8 mouse cellular contexts compared by ENCODE assay signal in the genomic region with DNA sequence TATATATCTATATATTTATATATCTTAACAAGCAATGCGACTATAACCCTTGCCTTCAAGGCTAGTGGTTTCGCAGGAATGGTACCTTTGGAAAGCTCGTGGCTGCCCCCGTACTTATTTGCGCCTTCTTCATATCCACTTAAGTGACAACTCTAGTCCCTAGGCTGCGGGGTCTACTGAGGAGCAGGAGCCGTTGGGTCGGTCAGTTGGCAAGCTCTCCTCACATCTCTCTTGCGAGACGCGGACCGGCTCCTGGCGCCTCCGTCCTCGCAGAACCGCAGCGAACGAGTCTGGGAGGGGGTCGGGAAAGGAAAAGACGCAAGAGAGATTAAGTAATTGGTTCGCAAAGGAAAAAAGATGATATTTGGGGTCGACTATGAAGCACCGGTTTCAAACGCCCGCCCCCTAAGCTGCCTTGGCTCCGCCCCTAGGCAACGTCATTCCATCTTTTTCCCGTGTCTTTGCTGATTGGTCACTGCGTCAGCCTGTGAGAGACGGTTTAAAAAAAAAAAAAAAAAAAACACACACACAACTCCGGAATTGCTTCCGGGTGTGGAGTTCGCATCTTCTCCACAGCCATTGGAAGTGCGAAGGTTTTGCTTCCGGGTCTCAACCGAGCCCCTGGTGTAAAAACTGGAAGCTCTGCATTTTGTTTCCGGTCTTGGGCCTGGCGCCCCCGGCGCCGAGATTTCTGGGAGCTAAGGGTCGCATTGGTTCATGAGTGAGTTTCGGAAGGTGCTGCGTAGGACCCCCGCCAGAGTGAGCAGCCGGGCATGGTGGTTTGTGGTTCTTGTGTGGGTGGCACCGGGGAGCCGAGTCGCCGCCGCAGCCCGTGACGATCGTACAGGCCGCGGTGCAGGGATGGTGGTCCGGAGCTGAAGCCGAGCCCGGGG. TPM values are rescaled to one million over a fixed set of nuclear protein-coding genes. Genes with fewer than 3 reads are reported as not detected.
DNase-seq lines count a peak whose midpoint lies in the region; ATAC-seq and TF ChIP-seq lines count a peak whose summit lies in the region.

Gene Kdm4d (minus strand): TSS at position 460 of the 893 bp plus-strand sequence.
Gene Cwc15 (plus strand): TSS at position 595 of the 893 bp plus-strand sequence.

- H3K4me3 ChIP-seq in E14TG2a.4 (replicated peaks; ENCODE audit: low read length) = peak within 1 kb of the TSS; percentile 92
- peak within 1 kb of the TSS; percentile 84 for H3K4me3 ChIP-seq in forebrain, embryonic 12.5 days (replicated peaks)
- H3K4me3 ChIP-seq in heart, postnatal 0 days (ENCODE audit: low read depth, low read length) = peak within 1 kb of the TSS; percentile 70
- H3K4me3 ChIP-seq in liver, embryonic 16.5 days (ENCODE audit: low read depth, low read length) = peak within 1 kb of the TSS; percentile 80
- peak within 1 kb of the TSS; percentile 73 for H3K4me3 ChIP-seq in neural tube, embryonic 13.5 days
- peak within 1 kb of the TSS; percentile 98 for H3K4me3 ChIP-seq in testis, adult 2 months (ENCODE audit: control insufficient read depth, low read depth, low read length)

- peaks cover 33% of the 10 kb centered on the region for H3K36me3 ChIP-seq in E14TG2a.4 (ENCODE audit: insufficient read depth, low read length)
- H3K36me3 ChIP-seq in forebrain, embryonic 12.5 days (replicated peaks) = peaks cover 29% of the 10 kb centered on the region
- H3K36me3 ChIP-seq in heart, postnatal 0 days (replicated peaks; ENCODE audit: control insufficient read depth, insufficient read depth, low read length) = peaks cover 32% of the 10 kb centered on the region
- peaks cover 19% of the 10 kb centered on the region for H3K36me3 ChIP-seq in liver, embryonic 16.5 days (ENCODE audit: control insufficient read depth, insufficient read depth)
- peaks cover 32% of the 10 kb centered on the region for H3K36me3 ChIP-seq in neural tube, embryonic 13.5 days
- H3K36me3 ChIP-seq in testis, adult 2 months (ENCODE audit: control insufficient read depth, insufficient read depth, low read length) = peaks cover 2% of the 10 kb centered on the region

- peaks cover 13% of the 10 kb centered on the region for H3K4me1 ChIP-seq in E14TG2a.4 (replicated peaks; ENCODE audit: low read depth, low read length)
- peaks cover 12% of the 10 kb centered on the region for H3K4me1 ChIP-seq in forebrain, embryonic 12.5 days
- no peaks in the 10 kb centered on the region; the same call in 1 of the 2 replicates for H3K4me1 ChIP-seq in heart, postnatal 0 days (ENCODE audit: control insufficient read depth, insufficient read depth)
- H3K4me1 ChIP-seq in liver, embryonic 16.5 days (ENCODE audit: control insufficient read depth, low read depth, low read length) = peaks cover 6% of the 10 kb centered on the region
- peaks cover 20% of the 10 kb centered on the region for H3K4me1 ChIP-seq in neural tube, embryonic 13.5 days (replicated peaks)
- H3K4me1 ChIP-seq in testis, adult 2 months (ENCODE audit: control insufficient read depth, insufficient read depth, low read length) = no peaks in the 10 kb centered on the region

- H3K27me3 ChIP-seq in E14TG2a.4 (ENCODE audit: insufficient read depth, low read length) = no peaks in the 10 kb centered on the region
- H3K27me3 ChIP-seq in forebrain, embryonic 12.5 days = no peaks in the 10 kb centered on the region
- H3K27me3 ChIP-seq in heart, postnatal 0 days (ENCODE audit: control insufficient read depth, insufficient read depth, low read length) = no peaks in the 10 kb centered on the region
- H3K27me3 ChIP-seq in liver, embryonic 16.5 days (ENCODE audit: control insufficient read depth, insufficient read depth, low read depth, low read length) = no peaks in the 10 kb centered on the region
- no peaks in the 10 kb centered on the region for H3K27me3 ChIP-seq in neural tube, embryonic 13.5 days
- no peaks in the 10 kb centered on the region for H3K27me3 ChIP-seq in testis, adult 2 months (ENCODE audit: control insufficient read depth, insufficient read depth, low read length)

- peak; percentile 99 for ATAC-seq in forebrain, embryonic 12.5 days (ENCODE audit: low FRiP score)
- ATAC-seq in heart, postnatal 0 days (ENCODE audit: insufficient read depth, low read depth) = peak; percentile 98
- peak; percentile 99 for ATAC-seq in liver, embryonic 16.5 days (ENCODE audit: low read depth)
- ATAC-seq in neural tube, embryonic 13.5 days (ENCODE audit: low read depth) = peak; percentile 99

- H3K4me2 ChIP-seq in forebrain, embryonic 12.5 days = peak within 1 kb of the TSS; percentile 72
- H3K4me2 ChIP-seq in heart, postnatal 0 days (ENCODE audit: low read depth, low read length) = peak within 1 kb of the TSS; percentile 80
- peak within 1 kb of the TSS; percentile 77 for H3K4me2 ChIP-seq in liver, embryonic 16.5 days (ENCODE audit: low read depth, low read length)
- peak within 1 kb of the TSS; percentile 88 for H3K4me2 ChIP-seq in neural tube, embryonic 13.5 days

- H3K27ac ChIP-seq in forebrain, embryonic 12.5 days = peak within 1 kb of the TSS; percentile 69
- peak within 1 kb of the TSS; percentile 65 for H3K27ac ChIP-seq in heart, postnatal 0 days (ENCODE audit: low read depth)
- H3K27ac ChIP-seq in liver, embryonic 16.5 days (ENCODE audit: low read length) = no peak within 1 kb of the TSS
- peak within 1 kb of the TSS; percentile 81 for H3K27ac ChIP-seq in neural tube, embryonic 13.5 days (replicated peaks)
- peak within 1 kb of the TSS; percentile 98 for H3K27ac ChIP-seq in testis, adult 2 months (ENCODE audit: control insufficient read depth, insufficient read depth, low read depth, low read length)

- peak; percentile 75 for TF ChIP-seq POLR2A in testis, adult 2 months (IDR thresholded peaks at IDR 0.05; ENCODE audit: control insufficient read depth, low read depth, low read length)

- TF ChIP-seq EP300 in heart, postnatal 0 days (IDR thresholded peaks at IDR 0.05; ENCODE audit: low read depth) = no peak

- peak within 1 kb of the TSS; percentile 78 for H3K9ac ChIP-seq in forebrain, embryonic 12.5 days
- peak within 1 kb of the TSS; percentile 69 for H3K9ac ChIP-seq in heart, postnatal 0 days (replicated peaks; ENCODE audit: low read depth, low read length)
- peak within 1 kb of the TSS; percentile 74 for H3K9ac ChIP-seq in liver, embryonic 16.5 days (ENCODE audit: low read depth, low read length)
- peak within 1 kb of the TSS; percentile 86 for H3K9ac ChIP-seq in neural tube, embryonic 13.5 days

- WGBS in forebrain, embryonic 12.5 days = under 1% methylated on average over 59 of the region's 59 CpGs
- 1% methylated on average over 59 of the region's 59 CpGs for WGBS in heart, postnatal 0 days
- WGBS in liver, embryonic 16.5 days (ENCODE audit: insufficient replicate concordance) = under 1% methylated on average over 59 of the region's 59 CpGs
- under 1% methylated on average over 59 of the region's 59 CpGs for WGBS in neural tube, embryonic 13.5 days

- H3K9me3 ChIP-seq in E14TG2a.4 (ENCODE audit: low read length) = no peaks in the 10 kb centered on the region
- no peaks in the 10 kb centered on the region for H3K9me3 ChIP-seq in forebrain, embryonic 12.5 days
- no peaks in the 10 kb centered on the region for H3K9me3 ChIP-seq in heart, postnatal 0 days (replicated peaks; ENCODE audit: control insufficient read depth, low read length)
- no peaks in the 10 kb centered on the region for H3K9me3 ChIP-seq in liver, embryonic 16.5 days (replicated peaks; ENCODE audit: control insufficient read depth, low read length)
- no peaks in the 10 kb centered on the region for H3K9me3 ChIP-seq in neural tube, embryonic 13.5 days

- no peak for TF ChIP-seq CTCF in E14TG2a.4 (conservative IDR thresholded peaks at IDR 0.05; ENCODE audit: low read length)
- TF ChIP-seq CTCF in heart, postnatal 0 days (IDR thresholded peaks at IDR 0.05; ENCODE audit: low read depth) = no peak
- TF ChIP-seq CTCF in testis, adult 2 months (IDR thresholded peaks at IDR 0.05; ENCODE audit: control insufficient read depth, insufficient read depth, insufficient replicate concordance, low read depth, low read length) = no peak

- peak; percentile 98 for DNase-seq in c-Kit-positive CD71-positive TER-119-positive erythroid progenitor cells, embryonic 14.5 days (ENCODE audit: low spot score)
- peak; percentile 92 for DNase-seq in heart, postnatal 0 days (ENCODE audit: low spot score)
- DNase-seq in kidney, postnatal 4 days = peak; percentile 95 to 96

RNA-seq across cellular contexts. Expression of gene Kdm4d, which starts in this region (rescaled TPM):
- 0.12 and 0.27 TPM in 2 replicates for polyA plus RNA-seq in forebrain, embryonic 12.5 days (2016; fragmentation: Nextera tagmentation; extraction: Ambion mirVana)
- total RNA-seq in heart, postnatal 0 days (2014; rRNA removed; ENCODE audit: low replicate concordance) = not detected in 2 replicates
- 0.05 and 0.12 TPM in 2 replicates for polyA plus RNA-seq in heart, postnatal 0 days (2015; fragmentation: Nextera tagmentation; extraction: Ambion mirVana)
- 0.02 TPM in 1 of 2 replicates, not detected in the other for polyA plus RNA-seq in liver, embryonic 16.5 days (2015; fragmentation: Nextera tagmentation; extraction: Ambion mirVana)
- 0.32 and 0.64 TPM in 2 replicates for polyA plus RNA-seq in neural tube, embryonic 13.5 days (2015; fragmentation: Nextera tagmentation; extraction: Ambion mirVana)
- 78.0 and 80.1 TPM in 2 replicates for polyA plus RNA-seq in testis, adult 2 months (2012; rRNA removed)

RNA-seq across cellular contexts. Expression of gene Cwc15, which starts in this region (rescaled TPM):
- 192 and 194 TPM in 2 replicates for polyA plus RNA-seq in forebrain, embryonic 12.5 days (2016; fragmentation: Nextera tagmentation; extraction: Ambion mirVana)
- 26.3 and 37.9 TPM in 2 replicates for total RNA-seq in heart, postnatal 0 days (2014; rRNA removed; ENCODE audit: low replicate concordance)
- polyA plus RNA-seq in heart, postnatal 0 days (2015; fragmentation: Nextera tagmentation; extraction: Ambion mirVana) = 125 and 127 TPM in 2 replicates
- polyA plus RNA-seq in liver, embryonic 16.5 days (2015; fragmentation: Nextera tagmentation; extraction: Ambion mirVana) = 58.2 and 65.1 TPM in 2 replicates
- 162 and 178 TPM in 2 replicates for polyA plus RNA-seq in neural tube, embryonic 13.5 days (2015; fragmentation: Nextera tagmentation; extraction: Ambion mirVana)
- polyA plus RNA-seq in testis, adult 2 months (2012; rRNA removed) = 21.9 and 22.6 TPM in 2 replicates

Comparison
In these comparisons a context has a peak if more than half of its experiments do, and no peak if none do; other contexts are left out.
1. RNA of gene Kdm4d (polyA plus RNA-seq): 78.0 to 80.1 TPM in testis, adult 2 months; 0.32 to 0.64 TPM in neural tube, embryonic 13.5 days, 0.12 to 0.27 TPM in forebrain, embryonic 12.5 days, 0.05 to 0.12 TPM in heart, postnatal 0 days and 0.02 TPM in liver, embryonic 16.5 days; every median in the first group is over 10 times any median in the second.
2. Peak in every context shown above with its lines, with median percentiles within 50 percentile points of each other: H3K4me3 ChIP-seq, DNase-seq, ATAC-seq, H3K4me2 ChIP-seq and H3K9ac ChIP-seq.